13 mouse cellular contexts compared by ENCODE assay signal in genomic region chr1:59566926-59567325, GRCm38 (mm10). TPM values are rescaled to one million over a fixed set of nuclear protein-coding genes. Genes with fewer than 3 reads are reported as not detected.
DNase-seq lines count a peak whose midpoint lies in the region; ATAC-seq and TF ChIP-seq lines count a peak whose summit lies in the region.
"Had no signal": no experiment of that assay in that cellular context is flagged by ENCODE, and none has a peak within 500 bp of the region (broad histone marks: within the 10 kb centered on the region; RNA-seq: fewer than 3 reads in every experiment).

No protein-coding gene starts in this region.

- H3K27ac ChIP-seq in midbrain, postnatal 0 days (ENCODE audit: low read depth, low read length) = no peak overlapping the region
- no peak overlapping the region for H3K27ac ChIP-seq in midbrain, embryonic 15.5 days
- no peak overlapping the region for H3K27ac ChIP-seq in forebrain, embryonic 16.5 days (ENCODE audit: low read length)
- peak overlapping the region; percentile 1; the same call in 1 of the 2 replicates for H3K27ac ChIP-seq in limb, embryonic 12.5 days
- H3K27ac ChIP-seq: hindbrain, embryonic 13.5 days; liver, embryonic 14.5 days; neural tube, embryonic 15.5 days had no signal

- no peak overlapping the region for H3K4me3 ChIP-seq in midbrain, postnatal 0 days (ENCODE audit: low read depth, low read length)
- H3K4me3 ChIP-seq in midbrain, embryonic 15.5 days = no peak overlapping the region
- no peak overlapping the region for H3K4me3 ChIP-seq in forebrain, embryonic 16.5 days (replicated peaks; ENCODE audit: low read length)
- no peak overlapping the region for H3K4me3 ChIP-seq in limb, embryonic 12.5 days (replicated peaks)
- H3K4me3 ChIP-seq: hindbrain, embryonic 13.5 days; neural tube, embryonic 15.5 days had no signal

- no peaks in the 10 kb centered on the region for H3K27me3 ChIP-seq in midbrain, postnatal 0 days (ENCODE audit: insufficient read depth, low read length)
- H3K27me3 ChIP-seq in midbrain, embryonic 15.5 days (replicated peaks) = no peaks in the 10 kb centered on the region
- no peaks in the 10 kb centered on the region for H3K27me3 ChIP-seq in forebrain, embryonic 16.5 days (replicated peaks; ENCODE audit: control insufficient read depth, insufficient read depth, low read length)
- no peaks in the 10 kb centered on the region for H3K27me3 ChIP-seq in limb, embryonic 12.5 days
- H3K27me3 ChIP-seq: hindbrain, embryonic 13.5 days; neural tube, embryonic 15.5 days had no signal

- DNase-seq in midbrain, postnatal 0 days (ENCODE audit: low spot score) = peak; percentile 43
- DNase-seq in cerebellum, adult 18-20 months = peak; percentile 86 to 87
- DNase-seq in kidney, adult 9 months = no peak
- DNase-seq: adrenal gland, postnatal 14 days; kidney, postnatal 25 days had no signal

- no peak for TF ChIP-seq CTCF in midbrain, postnatal 0 days (IDR thresholded peaks at IDR 0.05)

- 65% methylated on average over 6 of the region's 6 CpGs for WGBS in midbrain, postnatal 0 days
- 67% methylated on average over 6 of the region's 6 CpGs for WGBS in midbrain, embryonic 15.5 days
- WGBS in forebrain, embryonic 16.5 days = 30% methylated on average over 6 of the region's 6 CpGs
- WGBS in limb, embryonic 12.5 days = 65% methylated on average over 6 of the region's 6 CpGs

- no peak for ATAC-seq in midbrain, postnatal 0 days (ENCODE audit: low FRiP score)
- no peak for ATAC-seq in midbrain, embryonic 15.5 days (replicated peaks)
- 0 out of 2 replicates have a peak, but pooled peaks have one; percentile 43 for ATAC-seq in forebrain, embryonic 16.5 days
- ATAC-seq in limb, embryonic 12.5 days (ENCODE audit: insufficient number of reproducible peaks, insufficient read depth, low FRiP score, low TSS enrichment, low read depth) = no peak
- no peak for ATAC-seq in erythroblast, adult 5-6 weeks (replicated peaks; ENCODE audit: low FRiP score, poor library complexity, severe bottlenecking)
- no peak for ATAC-seq in inflammation-experienced regulatory T-cells, adult 6 months

- H3K36me3 ChIP-seq in midbrain, postnatal 0 days (ENCODE audit: insufficient read depth, low read length) = no peaks in the 10 kb centered on the region
- H3K36me3 ChIP-seq in midbrain, embryonic 15.5 days (replicated peaks) = no peaks in the 10 kb centered on the region
- H3K36me3 ChIP-seq in forebrain, embryonic 16.5 days (ENCODE audit: control insufficient read depth, insufficient read depth) = no peaks in the 10 kb centered on the region
- H3K36me3 ChIP-seq in limb, embryonic 12.5 days = no peaks in the 10 kb centered on the region
- H3K36me3 ChIP-seq: neural tube, embryonic 15.5 days had no signal

- H3K9ac ChIP-seq in midbrain, postnatal 0 days (replicated peaks; ENCODE audit: low read length, poor library complexity, severe bottlenecking) = no peak overlapping the region
- H3K9ac ChIP-seq in midbrain, embryonic 15.5 days = no peak overlapping the region
- H3K9ac ChIP-seq in forebrain, embryonic 16.5 days (replicated peaks; ENCODE audit: low read depth, low read length) = no peak overlapping the region
- no peak overlapping the region for H3K9ac ChIP-seq in limb, embryonic 12.5 days (replicated peaks)
- H3K9ac ChIP-seq: hindbrain, embryonic 13.5 days; liver, embryonic 14.5 days; neural tube, embryonic 15.5 days had no signal

- no peaks in the 10 kb centered on the region for H3K9me3 ChIP-seq in midbrain, postnatal 0 days (ENCODE audit: low read length)
- no peaks in the 10 kb centered on the region for H3K9me3 ChIP-seq in midbrain, embryonic 15.5 days
- H3K9me3 ChIP-seq in forebrain, embryonic 16.5 days (ENCODE audit: control insufficient read depth, low read length) = no peaks in the 10 kb centered on the region
- H3K9me3 ChIP-seq in limb, embryonic 12.5 days = peaks cover 9% of the 10 kb centered on the region; the same call in 1 of the 2 replicates
- H3K9me3 ChIP-seq: neural tube, embryonic 15.5 days had no signal

- no peaks in the 10 kb centered on the region for H3K4me1 ChIP-seq in midbrain, postnatal 0 days (ENCODE audit: insufficient read depth, low read length)
- no peaks in the 10 kb centered on the region; the same call in 1 of the 2 replicates for H3K4me1 ChIP-seq in midbrain, embryonic 15.5 days
- peaks cover 5% of the 10 kb centered on the region; the same call in 1 of the 2 replicates for H3K4me1 ChIP-seq in forebrain, embryonic 16.5 days (replicated peaks; ENCODE audit: control insufficient read depth, insufficient read depth, low read length)
- peaks cover 23% of the 10 kb centered on the region for H3K4me1 ChIP-seq in limb, embryonic 12.5 days (replicated peaks)
- H3K4me1 ChIP-seq: hindbrain, embryonic 13.5 days; neural tube, embryonic 15.5 days had no signal

- H3K4me2 ChIP-seq in midbrain, postnatal 0 days (ENCODE audit: low read depth, low read length, poor library complexity, severe bottlenecking) = no peak overlapping the region
- no peak overlapping the region for H3K4me2 ChIP-seq in midbrain, embryonic 15.5 days
- H3K4me2 ChIP-seq in forebrain, embryonic 16.5 days (ENCODE audit: low read length) = no peak overlapping the region
- no peak overlapping the region for H3K4me2 ChIP-seq in limb, embryonic 12.5 days
- H3K4me2 ChIP-seq: hindbrain, embryonic 13.5 days; neural tube, embryonic 15.5 days had no signal

RNA-seq across cellular contexts. Expression of gene Gm973, which starts 50.9 kb away (rescaled TPM):
- 6.0 and 7.5 TPM in 2 replicates for total RNA-seq in midbrain, postnatal 0 days (2014; rRNA removed)
- 13.6 and 15.0 TPM in 2 replicates for polyA plus RNA-seq in midbrain, postnatal 0 days (2015; fragmentation: Nextera tagmentation; extraction: Ambion mirVana)
- polyA plus RNA-seq in midbrain, embryonic 15.5 days (2015; fragmentation: Nextera tagmentation; extraction: Ambion mirVana) = 10.9 and 14.8 TPM in 2 replicates
- 6.2 and 6.3 TPM in 2 replicates for polyA plus RNA-seq in forebrain, embryonic 16.5 days (2015; fragmentation: Nextera tagmentation; extraction: Ambion mirVana)
- 1.0 and 1.1 TPM in 2 replicates for polyA plus RNA-seq in limb, embryonic 12.5 days (2016; fragmentation: Nextera tagmentation; extraction: Ambion mirVana)
- not detected in 2 replicates for total RNA-seq in erythroblast, adult 5-6 weeks (2015; ENCODE audit: low replicate concordance)
- total RNA-seq in erythroblast, adult 5-6 weeks (2017; ENCODE audit: low replicate concordance) = 7.0 TPM in 1 of 2 replicates, not detected in the other
- polyA plus RNA-seq in inflammation-experienced regulatory T-cells, adult 6 months (2017; shearing (Covaris generic)) = 1 to 10 TPM in 1 of 3 experiments, not detected in 2; 1.8 TPM
